Mouse (Mus musculus): ENCODE measurements around the gene Myzap.
A peak's percentile ranks its signal among the peaks of the same experiment; 100 is the strongest.

The Myzap gene

GRCm38 (mm10) chr9:71596888-71597287 is 4.7 kb upstream of the Myzap start:
- no peak for DNase-seq

- peak; percentile 42 for DNase-seq
Measured at GRCm38 (mm10) chr9:71592577-71593285, 571 bp upstream of the Myzap start.

GRCm38 (mm10) chr9:71591106-71591505 is 1.1 kb downstream of the Myzap start:
- DNase-seq: no peak

GRCm38 (mm10) chr9:71589771-71590170 is 2.4 kb downstream of the Myzap start:
- DNase-seq: no peak

GRCm38 (mm10) chr9:71588930-71589592 is 3.1 kb downstream of the Myzap start:
- no peak for DNase-seq

- DNase-seq: no peak
Measured at GRCm38 (mm10) chr9:71586408-71586807, 5.8 kb downstream of the Myzap start.

- DNase-seq: no peak
Measured at GRCm38 (mm10) chr9:71582771-71583170, 9.4 kb downstream of the Myzap start.

- no peak for DNase-seq
Measured at GRCm38 (mm10) chr9:71578896-71579564, 13.1 kb downstream of the Myzap start.

GRCm38 (mm10) chr9:71574440-71574839 is 17.7 kb downstream of the Myzap start:
- no peak for DNase-seq

- DNase-seq: no peak
Measured at GRCm38 (mm10) chr9:71573771-71574340, 18.3 kb downstream of the Myzap start.

GRCm38 (mm10) chr9:71571150-71571633 is 21.0 kb downstream of the Myzap start:
- peak; percentile 70 for DNase-seq

GRCm38 (mm10) chr9:71570170-71570569 is 22.0 kb downstream of the Myzap start:
- peak; percentile 41 for DNase-seq

- DNase-seq: peak; percentile 24
Measured at GRCm38 (mm10) chr9:71568323-71568942, 23.7 kb downstream of the Myzap start.

- DNase-seq: no peak
Measured at GRCm38 (mm10) chr9:71567391-71567790, 24.8 kb downstream of the Myzap start.

- peak; percentile 33 for DNase-seq
Measured at GRCm38 (mm10) chr9:71566763-71567162, 25.4 kb downstream of the Myzap start.

GRCm38 (mm10) chr9:71557737-71558136 is 34.4 kb downstream of the Myzap start:
- DNase-seq: no peak

GRCm38 (mm10) chr9:71554001-71554400 is 38.2 kb downstream of the Myzap start:
- DNase-seq: peak; percentile 43

GRCm38 (mm10) chr9:71550176-71550575 is 42.0 kb downstream of the Myzap start:
- no peak for DNase-seq

- no peak for DNase-seq
Measured at GRCm38 (mm10) chr9:71547704-71548275, 44.4 kb downstream of the Myzap start.

GRCm38 (mm10) chr9:71544831-71545230 is 47.3 kb downstream of the Myzap start:
- no peak for DNase-seq

- peak; percentile 96 for DNase-seq
Measured at GRCm38 (mm10) chr9:71543443-71544222, 48.5 kb downstream of the Myzap start.

GRCm38 (mm10) chr9:71542292-71542691 is 49.9 kb downstream of the Myzap start:
- DNase-seq: no peak

All from thymus, postnatal 4 days (tissue).